Mouse (Mus musculus): ENCODE measurements around the gene Trim16.

The Trim16 gene

DNA sequence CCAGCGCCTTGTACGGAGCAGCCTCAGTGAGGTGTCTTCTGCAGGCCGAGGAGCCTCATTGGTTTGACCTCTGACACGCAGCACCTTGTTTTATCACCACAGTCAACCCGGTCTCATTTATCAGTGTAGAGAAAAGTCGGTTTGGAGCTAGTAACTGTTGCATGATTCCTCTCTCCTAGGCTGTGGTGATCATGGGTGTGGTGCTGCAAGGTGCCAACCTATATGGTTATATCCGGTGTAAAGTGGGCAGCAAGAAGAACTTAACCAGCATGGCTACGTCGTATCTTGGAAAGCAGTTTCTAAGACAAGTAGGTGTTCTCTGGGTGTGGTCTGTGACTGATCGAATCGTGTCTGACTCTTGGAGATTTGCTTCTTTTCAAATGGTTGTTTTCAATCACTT is 71.7 kb downstream of the Trim16 start:
- DNase-seq (ENCODE audit: low spot score in 2 of 2) = no peak
